Mouse (Mus musculus): Measurements from ENCODE around the gene Neu3.
A peak's percentile ranks its signal among the peaks of the same experiment; 100 is the strongest.
"Not testable (repeated sequence)": the region's sequence is repeated elsewhere in the genome, so short reads cannot be mapped to it uniquely, and the experiment has no call there.

Gene Neu3

DNA sequence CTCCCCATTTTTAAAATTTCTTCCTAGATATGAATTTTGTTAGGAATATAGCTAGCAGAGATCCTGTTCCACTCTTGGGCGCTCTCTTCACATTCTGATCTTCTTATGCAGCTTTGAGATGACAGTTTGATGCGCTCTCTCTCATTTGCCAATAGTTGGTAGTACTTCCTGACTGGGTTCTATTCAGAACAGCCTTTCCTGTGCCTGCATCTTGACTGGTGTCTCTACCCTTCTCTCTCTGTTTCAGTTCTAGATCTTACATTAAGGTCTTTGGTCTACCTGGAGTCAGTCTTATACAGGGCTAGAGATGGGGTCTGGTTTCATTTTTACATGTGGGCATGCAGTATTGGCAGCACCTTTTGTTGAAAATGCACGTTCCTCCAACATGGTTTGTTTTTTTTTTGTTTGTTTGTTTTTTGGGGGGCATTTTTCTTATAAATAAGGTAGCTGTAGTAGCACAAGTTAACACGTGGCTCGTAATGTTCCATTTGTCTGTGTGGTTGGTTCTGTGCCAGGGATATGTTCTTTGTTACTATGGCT, 6.2 kb upstream of the Neu3 start:
- DNase-seq (ENCODE audit: low read depth, low spot score): no peak

GRCm38 (mm10) chr7:99833846-99834222, 5.6 kb upstream of the Neu3 start:
- no peak for DNase-seq (ENCODE audit: low read depth, low spot score)

DNA sequence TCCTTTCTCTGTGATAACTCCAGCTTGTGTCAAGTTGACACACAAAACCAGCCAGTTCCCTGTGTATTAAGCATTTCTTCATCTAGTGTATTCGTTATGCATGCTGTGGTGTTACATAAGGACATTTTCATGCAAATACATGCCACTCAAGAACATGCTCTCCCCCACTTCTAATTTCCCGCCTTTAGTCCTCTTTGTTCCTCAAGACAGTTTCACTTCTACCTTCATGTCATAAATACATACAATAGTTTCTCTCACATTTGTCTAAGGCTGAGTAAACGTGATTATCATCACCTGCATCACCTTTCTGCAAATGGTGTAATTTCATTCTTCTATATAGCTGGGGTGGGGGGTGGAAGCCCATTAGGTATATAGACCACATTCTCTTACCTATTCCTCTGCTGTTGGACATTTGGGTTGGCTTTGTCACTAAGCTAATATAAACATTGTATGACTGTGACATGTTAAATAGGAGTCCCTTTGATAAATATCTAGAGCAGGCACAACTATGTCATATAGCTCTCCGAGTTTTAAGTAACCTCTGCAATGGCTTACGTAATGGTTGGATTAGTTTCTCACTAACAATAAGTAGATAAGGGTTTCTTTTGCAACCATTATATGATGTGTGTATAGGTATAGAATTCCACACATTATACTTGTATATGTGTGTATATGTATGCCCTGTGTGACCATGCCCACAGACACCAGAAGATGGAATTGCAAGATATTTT, 5.1 kb upstream of the Neu3 start:
- no peak for DNase-seq (ENCODE audit: low read depth, low spot score)

- no peak for DNase-seq (ENCODE audit: low read depth, low spot score)
These were observed 2.1 kb downstream of the Neu3 start for GRCm38 (mm10) chr7:99826096-99826495.

GRCm38 (mm10) chr7:99825511-99825910, 2.7 kb downstream of the Neu3 start:
- DNase-seq (ENCODE audit: low read depth, low spot score): no peak

GRCm38 (mm10) chr7:99824649-99825483, 3.4 kb downstream of the Neu3 start:
- DNase-seq (ENCODE audit: low read depth, low spot score): peak; percentile 62

- DNase-seq (ENCODE audit: low read depth, low spot score): no peak
These were observed 5.1 kb downstream of the Neu3 start for GRCm38 (mm10) chr7:99823045-99823663.

DNA sequence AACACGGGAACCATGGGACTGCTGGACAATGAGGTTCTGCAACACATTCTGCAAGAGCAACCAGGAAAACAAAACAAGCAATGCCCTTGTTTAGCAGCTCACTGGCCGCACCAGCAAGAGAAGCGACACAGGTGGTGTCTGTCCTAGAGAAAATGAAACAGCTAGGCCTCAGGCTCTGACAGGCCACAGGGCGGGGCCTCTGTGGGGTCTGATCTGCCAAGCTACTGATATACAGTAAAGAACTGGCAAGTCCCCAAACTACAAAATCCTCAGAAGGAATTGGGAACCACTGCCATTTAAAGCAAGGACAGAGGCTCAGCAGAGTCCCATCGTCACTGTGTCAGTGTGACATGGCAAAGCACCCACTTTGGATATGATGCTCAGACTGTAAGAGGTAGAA, 5.8 kb downstream of the Neu3 start:
- DNase-seq (ENCODE audit: low read depth, low spot score): no peak

DNA sequence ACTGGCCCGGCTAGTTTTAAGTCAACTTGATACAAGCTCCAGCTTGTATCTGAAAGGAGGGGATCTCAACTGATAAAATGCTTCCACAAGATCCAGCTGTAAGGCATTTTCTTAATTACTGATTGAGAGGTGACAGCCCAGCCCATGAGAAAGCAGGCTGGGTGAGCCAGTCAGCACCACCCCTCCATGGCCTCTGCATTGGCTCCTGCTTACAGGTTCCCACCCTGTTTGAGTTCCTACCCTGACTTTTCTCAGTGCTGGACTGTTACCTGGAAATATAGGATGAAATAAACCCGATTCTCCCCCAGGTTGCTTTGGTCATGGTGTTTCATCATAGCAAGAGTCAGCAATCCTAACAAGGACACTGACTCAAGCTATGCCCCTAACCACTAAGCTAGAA, 6.3 kb downstream of the Neu3 start:
- no peak for DNase-seq (ENCODE audit: low read depth, low spot score)

GRCm38 (mm10) chr7:99818181-99818725, 10.0 kb downstream of the Neu3 start:
- not testable (repeated sequence) for DNase-seq (ENCODE audit: low read depth, low spot score)

DNA sequence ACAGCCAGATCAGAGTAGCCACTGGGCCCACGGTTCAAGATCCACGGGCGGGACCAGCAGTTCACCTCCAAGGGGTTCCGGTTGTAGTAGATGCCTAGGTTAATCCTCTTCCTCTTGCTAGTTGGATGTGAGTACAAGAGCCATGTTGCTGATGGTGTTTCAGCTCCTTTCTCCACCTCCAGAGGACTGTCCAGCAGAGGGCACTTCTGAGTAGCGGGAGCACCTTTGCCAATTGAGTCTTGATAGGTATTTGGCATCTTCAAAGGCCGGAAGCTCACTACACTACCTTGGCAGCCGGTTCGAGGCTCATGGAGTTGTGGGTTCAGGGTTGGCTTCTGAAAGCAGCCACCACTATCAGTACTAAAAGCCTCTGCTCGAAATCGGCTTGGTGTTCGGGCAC, 14.8 kb downstream of the Neu3 start:
- DNase-seq (ENCODE audit: low read depth, low spot score): no peak

DNA sequence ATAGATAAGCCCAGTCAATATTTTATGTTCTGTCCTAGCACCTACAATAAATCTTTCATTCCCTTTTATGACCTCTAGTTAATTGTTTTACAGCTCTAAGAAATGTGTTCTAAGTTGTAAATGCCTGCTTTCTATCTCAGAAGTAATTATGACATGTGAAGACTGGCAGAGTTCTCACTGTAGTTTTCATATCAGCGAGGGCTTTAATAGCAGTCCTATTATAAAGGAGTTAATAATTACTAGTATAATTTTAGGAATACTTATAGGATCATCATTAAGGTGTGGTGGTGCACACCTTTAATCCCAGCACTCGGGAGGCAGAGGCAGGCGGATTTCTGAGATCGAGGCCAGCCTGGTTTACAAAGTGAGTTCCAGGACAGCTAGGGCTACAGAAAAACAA, 16.6 kb downstream of the Neu3 start:
- DNase-seq (ENCODE audit: low read depth, low spot score): no peak

DNA sequence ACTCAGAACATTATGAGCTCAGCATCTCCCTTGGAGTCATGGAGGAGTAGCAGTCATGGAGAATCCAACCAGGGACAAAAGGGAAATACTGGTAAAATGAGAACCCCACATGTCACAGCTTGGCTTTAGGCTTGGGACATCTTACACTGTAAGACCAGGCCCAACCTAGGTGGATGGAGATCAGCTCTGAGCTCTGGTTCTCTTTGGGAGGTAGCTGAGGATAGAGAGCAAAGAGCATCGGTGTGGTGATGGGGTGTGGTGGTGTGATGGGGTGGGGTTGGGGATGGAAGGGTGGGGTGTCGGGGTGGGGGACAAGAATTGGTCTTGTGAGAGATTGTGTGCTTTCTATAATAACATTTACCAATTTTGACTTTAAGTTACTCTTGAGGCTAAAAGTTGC, 17.4 kb downstream of the Neu3 start:
- no peak for DNase-seq (ENCODE audit: low read depth, low spot score)

DNA sequence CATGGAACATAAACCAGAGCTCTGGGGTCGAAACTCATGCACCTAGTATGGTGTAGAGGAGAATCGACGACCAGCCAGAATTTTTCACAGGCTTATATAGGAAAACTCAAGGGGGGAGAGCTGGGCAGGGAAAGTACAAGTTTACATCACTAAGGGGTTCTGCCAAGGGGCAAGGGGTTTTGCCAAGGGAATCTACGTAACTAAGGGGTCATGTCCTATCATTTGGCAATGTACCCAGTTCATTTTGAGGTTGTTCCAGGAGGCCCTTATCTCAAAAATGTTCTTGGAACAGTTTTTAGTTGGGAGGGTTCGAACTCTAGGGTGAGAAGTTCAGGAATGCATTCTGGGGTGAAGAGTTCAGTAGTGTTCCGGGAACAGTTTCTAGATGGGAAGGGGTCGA, 21.2 kb downstream of the Neu3 start:
- DNase-seq (ENCODE audit: low read depth, low spot score): not testable (repeated sequence)

GRCm38 (mm10) chr7:99805340-99805739, 22.9 kb downstream of the Neu3 start:
- DNase-seq (ENCODE audit: low read depth, low spot score): no peak

DNA sequence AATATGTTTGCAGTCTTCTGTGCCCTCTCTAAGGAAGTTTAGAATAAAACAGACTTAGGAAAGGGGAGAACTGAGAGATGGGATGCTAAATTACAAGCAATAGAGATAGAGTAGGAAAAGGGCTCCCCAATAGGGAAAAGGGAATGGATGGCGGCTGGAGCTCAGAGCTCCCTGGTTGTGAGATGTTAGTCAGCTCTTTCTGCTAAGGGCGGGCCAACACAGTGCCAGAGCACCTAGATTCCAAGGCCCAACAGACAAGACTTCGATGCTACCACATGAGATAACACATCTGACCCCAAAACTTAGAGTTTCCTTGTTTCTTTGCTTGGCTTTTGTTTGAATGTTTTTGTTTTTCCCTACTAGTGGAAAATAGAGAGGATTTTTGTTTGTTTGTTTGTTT, 24.2 kb downstream of the Neu3 start:
- peak; percentile 56 for DNase-seq (ENCODE audit: low read depth, low spot score)

GRCm38 (mm10) chr7:99803535-99803934, 24.7 kb downstream of the Neu3 start:
- peak; percentile 58 for DNase-seq (ENCODE audit: low read depth, low spot score)

DNA sequence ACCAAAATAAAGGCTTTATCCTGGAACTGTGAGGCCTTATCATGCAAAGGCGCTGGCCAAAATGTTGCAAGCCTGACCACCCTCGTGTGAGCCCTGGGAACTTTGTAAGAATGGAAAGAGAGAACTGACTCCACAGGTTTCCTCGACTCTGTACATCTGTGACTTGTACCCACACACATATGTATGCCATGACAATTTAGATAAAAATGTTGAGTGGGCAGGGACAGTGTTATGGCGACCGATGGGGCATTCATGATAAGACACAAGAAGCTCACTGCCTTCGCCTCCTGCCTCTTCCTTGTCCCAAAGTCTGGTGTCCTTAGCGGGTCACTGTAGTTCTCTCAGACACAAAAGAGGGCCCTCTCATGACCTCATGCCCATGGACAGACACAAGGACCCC, 29.1 kb downstream of the Neu3 start:
- no peak for DNase-seq (ENCODE audit: low read depth, low spot score)

GRCm38 (mm10) chr7:99797911-99798647, 30.1 kb downstream of the Neu3 start:
- DNase-seq (ENCODE audit: low read depth, low spot score): peak; percentile 88

DNA sequence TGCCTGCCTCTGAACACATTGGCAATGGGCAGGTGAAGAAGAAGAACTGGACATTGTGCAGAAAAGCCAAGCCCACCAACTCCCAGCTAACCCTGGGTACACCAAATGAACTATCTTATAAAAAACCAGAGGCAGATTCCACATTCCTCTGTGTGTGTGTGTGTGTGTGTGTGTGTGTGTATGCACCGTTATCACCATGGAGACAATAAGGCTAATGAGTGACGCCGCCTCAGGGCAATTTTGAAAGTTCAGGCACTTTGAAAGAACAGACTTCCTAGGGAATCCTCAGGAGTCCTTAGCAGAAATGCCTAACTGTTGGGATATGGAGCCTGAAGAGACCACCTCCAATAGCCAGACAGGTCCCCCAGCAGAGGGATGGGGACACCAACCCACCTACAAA, 31.0 kb downstream of the Neu3 start:
- no peak for DNase-seq (ENCODE audit: low read depth, low spot score)

GRCm38 (mm10) chr7:99796471-99796870, 31.7 kb downstream of the Neu3 start:
- DNase-seq (ENCODE audit: low read depth, low spot score): no peak
